8 mouse cellular contexts compared by ENCODE assay signal in the genomic region with DNA sequence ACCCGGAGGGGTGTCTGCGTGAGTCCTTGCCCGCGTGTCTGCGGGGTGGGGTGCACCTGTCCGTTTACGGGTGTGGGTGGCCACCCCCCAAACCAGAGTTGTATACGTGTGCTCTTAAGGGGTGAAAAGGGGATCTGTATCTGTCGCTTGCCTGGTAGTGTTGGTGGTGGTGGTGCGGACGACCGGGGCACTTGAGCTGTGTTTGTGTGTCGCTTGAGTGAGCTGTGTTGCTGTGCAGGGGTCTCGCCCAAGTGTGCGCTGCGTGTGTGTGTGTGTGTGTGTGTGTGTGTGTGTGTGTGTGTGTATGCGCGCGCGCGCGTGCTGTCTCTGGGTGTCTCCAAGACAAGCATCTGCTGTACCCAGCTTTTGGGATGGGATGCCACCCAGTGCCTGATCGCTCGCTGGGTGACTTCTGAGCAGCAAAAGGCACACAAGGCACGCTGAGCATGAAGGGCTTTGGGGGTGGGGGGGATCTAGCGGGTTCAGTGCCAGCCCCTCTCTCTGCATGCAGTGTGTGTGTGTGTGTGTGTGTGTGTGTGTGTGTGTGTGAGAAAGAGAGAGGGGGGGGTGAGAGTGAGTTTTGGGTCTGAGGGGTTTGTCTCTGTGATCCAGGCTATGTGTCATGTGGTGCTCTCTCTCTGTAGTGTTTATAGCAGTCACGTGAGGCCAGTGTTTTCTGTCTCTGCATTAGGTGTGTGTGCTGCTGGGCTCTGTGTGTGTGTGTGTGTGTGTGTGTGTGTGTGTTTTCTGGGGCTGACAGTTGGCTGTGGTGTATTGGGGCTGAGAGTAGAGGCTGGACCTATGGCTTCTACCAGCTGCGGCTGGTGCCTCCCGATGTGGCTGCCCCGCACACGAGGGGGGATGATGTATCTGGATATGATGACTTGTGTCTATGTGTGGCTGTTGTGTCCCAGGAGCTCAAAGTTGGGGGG. TPM values are rescaled to one million over a fixed set of nuclear protein-coding genes. Genes with fewer than 3 reads are reported as not detected.
DNase-seq lines count a peak whose midpoint lies in the region; ATAC-seq and TF ChIP-seq lines count a peak whose summit lies in the region.

No protein-coding gene starts in this region.

- peak overlapping the region; percentile 65 for H3K27ac ChIP-seq in MEL (ENCODE audit: control insufficient read depth, low read depth, low read length)
- H3K27ac ChIP-seq in heart, embryonic 11.5 days (ENCODE audit: low read depth, low read length) = peak overlapping the region; percentile 22; the same call in 1 of the 2 replicates
- peak overlapping the region; percentile 56 for H3K27ac ChIP-seq in kidney, embryonic 16.5 days (ENCODE audit: low read length)
- peak overlapping the region; percentile 98 for H3K27ac ChIP-seq in liver, embryonic 12.5 days
- H3K27ac ChIP-seq in neural tube, embryonic 11.5 days (ENCODE audit: low read depth, low read length) = 0 out of 2 replicates have a peak overlapping the region, but pooled peaks have one; percentile 27

- peaks cover 0 to 5% of the 10 kb centered on the region in 2 experiments; a peak in 2 of 4 replicates for H3K36me3 ChIP-seq in MEL (ENCODE audit: control insufficient read depth in 1 of 2, insufficient read depth in 2 of 2, low read length in 2 of 2)
- no peaks in the 10 kb centered on the region for H3K36me3 ChIP-seq in heart, embryonic 11.5 days (ENCODE audit: control insufficient read depth, insufficient read depth, low read length)
- H3K36me3 ChIP-seq in kidney, embryonic 16.5 days (ENCODE audit: insufficient read depth, low read length) = no peaks in the 10 kb centered on the region
- no peaks in the 10 kb centered on the region for H3K36me3 ChIP-seq in liver, embryonic 12.5 days
- H3K36me3 ChIP-seq in neural tube, embryonic 11.5 days (ENCODE audit: control insufficient read depth, insufficient read depth, low read length) = no peaks in the 10 kb centered on the region

- DNase-seq in 3T3-L1 (ENCODE audit: low read depth, low spot score) (peak; percentile 58), MEL (ENCODE audit: low read depth, low spot score) (peak; percentile 80)
- DNase-seq in cerebellum, postnatal 14 days = peak; percentile 63 to 69
- peak; percentile 28 for DNase-seq in neural tube, embryonic 11.5 days (ENCODE audit: low spot score)
- peak; percentile 53 to 60 for DNase-seq in thymus, postnatal 36 days

- H3K9me3 ChIP-seq in MEL (replicated peaks; ENCODE audit: insufficient read depth, low read length) = no peaks in the 10 kb centered on the region
- no peaks in the 10 kb centered on the region for H3K9me3 ChIP-seq in heart, embryonic 11.5 days (replicated peaks; ENCODE audit: control insufficient read depth, low read length)
- H3K9me3 ChIP-seq in kidney, embryonic 16.5 days (ENCODE audit: low read length) = no peaks in the 10 kb centered on the region
- no peaks in the 10 kb centered on the region for H3K9me3 ChIP-seq in liver, embryonic 12.5 days (replicated peaks)
- H3K9me3 ChIP-seq in neural tube, embryonic 11.5 days (ENCODE audit: control insufficient read depth, low read length) = no peaks in the 10 kb centered on the region

- no peak for TF ChIP-seq EP300 in MEL (IDR thresholded peaks at IDR 0.05; ENCODE audit: low read depth in 1 of 2, low read length in 2 of 2)

- no peaks in the 10 kb centered on the region for H3K27me3 ChIP-seq in MEL (ENCODE audit: control insufficient read depth in 1 of 2, insufficient read depth in 2 of 2, low read length in 2 of 2)
- H3K27me3 ChIP-seq in heart, embryonic 11.5 days (ENCODE audit: control insufficient read depth, insufficient read depth, low read length) = no peaks in the 10 kb centered on the region
- no peaks in the 10 kb centered on the region for H3K27me3 ChIP-seq in kidney, embryonic 16.5 days (ENCODE audit: insufficient read depth, low read length)
- H3K27me3 ChIP-seq in liver, embryonic 12.5 days (replicated peaks) = peaks cover 9% of the 10 kb centered on the region
- no peaks in the 10 kb centered on the region for H3K27me3 ChIP-seq in neural tube, embryonic 11.5 days (ENCODE audit: control insufficient read depth, insufficient read depth, low read length)

- no peak for TF ChIP-seq CTCF in MEL (IDR thresholded peaks at IDR 0.05 in 2 of 3, conservative IDR thresholded peaks at IDR 0.05 in 1 of 3; ENCODE audit: control insufficient read depth in 1 of 3, insufficient read depth in 1 of 3, low read depth in 2 of 3, low read length in 3 of 3, poor library complexity in 1 of 3, severe bottlenecking in 1 of 3)

- peak overlapping the region; percentile 88 for H3K9ac ChIP-seq in MEL (ENCODE audit: control insufficient read depth, low read depth, low read length, poor library complexity, severe bottlenecking)
- H3K9ac ChIP-seq in heart, embryonic 11.5 days (ENCODE audit: low read depth, low read length) = peak overlapping the region; percentile 70
- H3K9ac ChIP-seq in kidney, embryonic 16.5 days (replicated peaks; ENCODE audit: low read length) = peak overlapping the region; percentile 62
- peak overlapping the region; percentile 99 for H3K9ac ChIP-seq in liver, embryonic 12.5 days
- H3K9ac ChIP-seq in neural tube, embryonic 11.5 days (ENCODE audit: low read length) = peak overlapping the region; percentile 57

- TF ChIP-seq RAD21 in MEL (IDR thresholded peaks at IDR 0.05; ENCODE audit: low read depth, low read length) = no peak

- no peak for ATAC-seq in heart, embryonic 11.5 days (replicated peaks; ENCODE audit: insufficient number of reproducible peaks, low FRiP score, low TSS enrichment)
- peak; percentile 0; the same call in 1 of the 2 replicates for ATAC-seq in kidney, embryonic 16.5 days (ENCODE audit: low FRiP score, low TSS enrichment)
- ATAC-seq in liver, embryonic 12.5 days = no peak
- no peak for ATAC-seq in neural tube, embryonic 11.5 days (ENCODE audit: insufficient read depth, low FRiP score, low TSS enrichment)

- TF ChIP-seq POLR2A in MEL (IDR thresholded peaks at IDR 0.05; ENCODE audit: control insufficient read depth in 1 of 2, insufficient read depth in 1 of 2, low read depth in 1 of 2, low read length in 2 of 2, poor library complexity in 1 of 2) = 0 out of 4 replicates have a peak, but pooled peaks of 1 of the 2 experiments have one; percentile 33

- H3K4me2 ChIP-seq in heart, embryonic 11.5 days = peak overlapping the region; percentile 84
- peak overlapping the region; percentile 100 for H3K4me2 ChIP-seq in kidney, embryonic 16.5 days (replicated peaks; ENCODE audit: low read depth, low read length)
- H3K4me2 ChIP-seq in liver, embryonic 12.5 days = peak overlapping the region; percentile 100
- peak overlapping the region; percentile 99 for H3K4me2 ChIP-seq in neural tube, embryonic 11.5 days (ENCODE audit: low read depth)

- peaks cover 4 to 15% of the 10 kb centered on the region in 2 experiments; a peak in 3 of 4 replicates for H3K4me1 ChIP-seq in MEL (ENCODE audit: control insufficient read depth in 1 of 2, insufficient read depth in 2 of 2, low read length in 2 of 2)
- H3K4me1 ChIP-seq in heart, embryonic 11.5 days (ENCODE audit: control insufficient read depth, insufficient read depth, low read length) = peaks cover 25% of the 10 kb centered on the region
- peaks cover 44% of the 10 kb centered on the region for H3K4me1 ChIP-seq in kidney, embryonic 16.5 days (ENCODE audit: insufficient read depth, low read length)
- peaks cover 89% of the 10 kb centered on the region for H3K4me1 ChIP-seq in liver, embryonic 12.5 days
- peaks cover 41% of the 10 kb centered on the region for H3K4me1 ChIP-seq in neural tube, embryonic 11.5 days (ENCODE audit: control insufficient read depth, insufficient read depth, low read length)

- H3K79me2 ChIP-seq in MEL (ENCODE audit: control insufficient read depth, insufficient read depth, low read length, poor library complexity) = peaks cover 14% of the 10 kb centered on the region

- H3K4me3 ChIP-seq in MEL (ENCODE audit: control insufficient read depth in 1 of 2, insufficient read depth in 1 of 2, low read depth in 2 of 2, low read length in 2 of 2) = peak overlapping the region; percentile 65 to 87
- peak overlapping the region; percentile 86 for H3K4me3 ChIP-seq in heart, embryonic 11.5 days (ENCODE audit: low read depth, low read length)
- H3K4me3 ChIP-seq in kidney, embryonic 16.5 days (ENCODE audit: low read length) = peak overlapping the region; percentile 89
- H3K4me3 ChIP-seq in liver, embryonic 12.5 days = peak overlapping the region; percentile 84
- peak overlapping the region; percentile 76 for H3K4me3 ChIP-seq in neural tube, embryonic 11.5 days (ENCODE audit: low read depth, low read length)

- under 1% methylated on average over 31 of the region's 31 CpGs for WGBS in heart, embryonic 11.5 days (ENCODE audit: insufficient replicate concordance)
- 0% methylated on average over 31 of the region's 31 CpGs for WGBS in kidney, embryonic 16.5 days
- 2% methylated on average over 31 of the region's 31 CpGs for WGBS in liver, embryonic 12.5 days (ENCODE audit: insufficient replicate concordance)
- WGBS in neural tube, embryonic 11.5 days = under 1% methylated on average over 30 of the region's 31 CpGs

RNA-seq across cellular contexts. Expression of a gene that starts 2.6 kb away (rescaled TPM):
- 2.9 and 4.4 TPM in 2 replicates for total RNA-seq in MEL (2012; rRNA removed)
- polyA plus RNA-seq in MEL (2012; ENCODE audit: insufficient read depth in 1 of 2, insufficient read length in 2 of 2, low read depth in 1 of 2, low replicate concordance in 2 of 2, missing spikeins in 1 of 2) = 1 to 10 TPM in 1 of 2 experiments, not detected in 1; 9.3 TPM
- polyA plus RNA-seq in heart, embryonic 11.5 days (2014; fragmentation: Nextera tagmentation; extraction: Ambion mirVana) = 3.7 and 6.0 TPM in 2 replicates
- 12.6 and 14.2 TPM in 2 replicates for polyA plus RNA-seq in kidney, embryonic 16.5 days (2015; fragmentation: Nextera tagmentation; extraction: Ambion mirVana)
- 5.9 and 7.6 TPM in 2 replicates for polyA plus RNA-seq in liver, embryonic 12.5 days (2016; fragmentation: Nextera tagmentation; extraction: Ambion mirVana)
- polyA plus RNA-seq in neural tube, embryonic 11.5 days (2014; fragmentation: Nextera tagmentation; extraction: Ambion mirVana) = 8.4 and 11.9 TPM in 2 replicates

RNA-seq across cellular contexts. Expression of a gene that starts 24.2 kb away (rescaled TPM):
- 57.4 and 63.6 TPM in 2 replicates for total RNA-seq in MEL (2012; rRNA removed)
- polyA plus RNA-seq in MEL (2012; ENCODE audit: insufficient read depth in 1 of 2, insufficient read length in 2 of 2, low read depth in 1 of 2, low replicate concordance in 2 of 2, missing spikeins in 1 of 2) = 10 to 100 TPM in 1 of 2 experiments, not detected in 1; 97.1 TPM
- polyA plus RNA-seq in heart, embryonic 11.5 days (2014; fragmentation: Nextera tagmentation; extraction: Ambion mirVana) = 11.3 and 16.4 TPM in 2 replicates
- polyA plus RNA-seq in kidney, embryonic 16.5 days (2015; fragmentation: Nextera tagmentation; extraction: Ambion mirVana) = 30.9 and 31.2 TPM in 2 replicates
- polyA plus RNA-seq in liver, embryonic 12.5 days (2016; fragmentation: Nextera tagmentation; extraction: Ambion mirVana) = 29.7 and 30.0 TPM in 2 replicates
- 19.6 and 20.8 TPM in 2 replicates for polyA plus RNA-seq in neural tube, embryonic 11.5 days (2014; fragmentation: Nextera tagmentation; extraction: Ambion mirVana)

RNA-seq across cellular contexts. Expression of a gene that starts 37.4 kb away (rescaled TPM):
- 38.0 and 50.7 TPM in 2 replicates for total RNA-seq in MEL (2012; rRNA removed)
- 10 to 100 TPM in 1 of 2 experiments, not detected in 1; 87.6 TPM for polyA plus RNA-seq in MEL (2012; ENCODE audit: insufficient read depth in 1 of 2, insufficient read length in 2 of 2, low read depth in 1 of 2, low replicate concordance in 2 of 2, missing spikeins in 1 of 2)
- polyA plus RNA-seq in heart, embryonic 11.5 days (2014; fragmentation: Nextera tagmentation; extraction: Ambion mirVana) = 6.6 and 6.7 TPM in 2 replicates
- polyA plus RNA-seq in kidney, embryonic 16.5 days (2015; fragmentation: Nextera tagmentation; extraction: Ambion mirVana) = 16.4 and 19.7 TPM in 2 replicates
- polyA plus RNA-seq in liver, embryonic 12.5 days (2016; fragmentation: Nextera tagmentation; extraction: Ambion mirVana) = 8.6 and 8.8 TPM in 2 replicates
- polyA plus RNA-seq in neural tube, embryonic 11.5 days (2014; fragmentation: Nextera tagmentation; extraction: Ambion mirVana) = 12.7 and 13.8 TPM in 2 replicates

RNA-seq across cellular contexts. Expression of a gene that starts 51.4 kb away (rescaled TPM):
- total RNA-seq in MEL (2012; rRNA removed) = not detected in 2 replicates
- polyA plus RNA-seq in MEL (2012; ENCODE audit: insufficient read depth in 1 of 2, insufficient read length in 2 of 2, low read depth in 1 of 2, low replicate concordance in 2 of 2, missing spikeins in 1 of 2) = not detected
- 0.74 and 1.5 TPM in 2 replicates for polyA plus RNA-seq in heart, embryonic 11.5 days (2014; fragmentation: Nextera tagmentation; extraction: Ambion mirVana)
- polyA plus RNA-seq in kidney, embryonic 16.5 days (2015; fragmentation: Nextera tagmentation; extraction: Ambion mirVana) = 2.7 and 2.8 TPM in 2 replicates
- 1.7 and 2.1 TPM in 2 replicates for polyA plus RNA-seq in liver, embryonic 12.5 days (2016; fragmentation: Nextera tagmentation; extraction: Ambion mirVana)
- 2.1 and 2.3 TPM in 2 replicates for polyA plus RNA-seq in neural tube, embryonic 11.5 days (2014; fragmentation: Nextera tagmentation; extraction: Ambion mirVana)

Comparison
In these comparisons a context has a peak if more than half of its experiments do, and no peak if none do; other contexts are left out.
1. DNase-seq: peak in every context shown above with its lines; median percentile 80 in MEL; 66 in cerebellum, postnatal 14 days; 58 in 3T3-L1; 56 in thymus, postnatal 36 days; 28 in neural tube, embryonic 11.5 days.
2. H3K27ac ChIP-seq: peak in every context shown above with its lines; median percentile 98 in liver, embryonic 12.5 days; 65 in MEL; 56 in kidney, embryonic 16.5 days; 27 in neural tube, embryonic 11.5 days; 22 in heart, embryonic 11.5 days.